Mouse (Mus musculus) embryonic fibroblast, embryonic 13.5 days (primary cell): Measurements from ENCODE around the gene 1700016C15Rik.

Source experiments
- CTCF ChIP-seq: IDR thresholded peaks from 2 replicates; pipeline ENCODE4 v1.5.1; 2011; ENCODE audit warnings: mild to moderate bottlenecking, control low read depth, low read length, moderate library complexity, borderline replicate concordance; ENCODE audit not compliant: insufficient read depth
- POLR2A ChIP-seq: IDR thresholded peaks from 2 replicates; pipeline ENCODE4 v1.6.1; 2011; ENCODE audit warnings: low read depth, mild to moderate bottlenecking, control low read depth, low read length, moderate library complexity

- TF ChIP-seq CTCF (no peak), POLR2A (no peak)
These were observed 2.4 kb downstream of the 1700016C15Rik start for GRCm38 (mm10) chr1:177731973-177732372.
